Mouse (Mus musculus) adrenal gland, postnatal 10 days (tissue): ENCODE data around the gene BC049715. TPM values are rescaled to one million over a fixed set of nuclear protein-coding genes. Genes with fewer than 3 reads are reported as not detected.
"Not testable (repeated sequence)": the region's sequence is repeated elsewhere in the genome, so short reads cannot be mapped to it uniquely, and the experiment has no call there.

Source experiments
- DNase-seq: peaks from one replicate; pipeline ENCODE4 v3.0.0; 2021; ENCODE audit warnings: mixed read lengths
- long read RNA-seq, 2 experiments: library from polyadenylated mRNA; stranded (forward); transcript quantifications; one replicate each; pipeline ENCODE4 v2.0.0; 2021
- total RNA-seq, 2 experiments: library from RNA; stranded (reverse); gene quantifications; 2 replicates each; pipeline ENCODE4 v1.2.3; 2021

BC049715 gene
- total RNA-seq: under 1 TPM; 0.73 to 0.75 TPM
- long read RNA-seq, experiment 1: 0 reads
- long read RNA-seq, experiment 2: 0 reads

GRCm38 (mm10) chr6:136827516-136827880 is at the start of gene BC049715:
Gene BC049715 (plus strand): TSS chr6:136827626.
- no peak for DNase-seq

- DNase-seq: no peak
These were observed 45.9 kb upstream of the BC049715 start, which contains the start of gene Gucy2c for GRCm38 (mm10) chr6:136781377-136781986. Gene Gucy2c (minus strand): TSS chr6:136781765.

DNA sequence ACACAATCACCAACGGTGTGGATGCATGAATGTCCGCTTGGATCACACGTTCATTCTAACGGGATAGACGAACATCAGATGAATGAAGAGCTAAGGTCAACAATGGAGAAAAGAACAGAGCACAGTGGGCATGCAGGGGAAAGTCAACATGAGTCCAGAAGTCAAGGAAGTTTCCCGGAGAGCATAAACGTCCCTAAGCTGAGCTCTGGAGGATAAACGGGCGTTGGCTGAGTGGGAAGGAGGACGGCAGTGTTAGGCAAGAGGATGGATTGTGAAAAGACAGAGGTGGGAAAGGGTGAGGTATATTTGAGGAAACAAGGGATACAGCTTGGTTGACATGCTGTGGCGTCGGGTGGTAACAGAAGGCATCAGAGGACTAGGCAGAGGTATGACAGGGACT is 45.3 kb upstream of the BC049715 start:
- no peak for DNase-seq

DNA sequence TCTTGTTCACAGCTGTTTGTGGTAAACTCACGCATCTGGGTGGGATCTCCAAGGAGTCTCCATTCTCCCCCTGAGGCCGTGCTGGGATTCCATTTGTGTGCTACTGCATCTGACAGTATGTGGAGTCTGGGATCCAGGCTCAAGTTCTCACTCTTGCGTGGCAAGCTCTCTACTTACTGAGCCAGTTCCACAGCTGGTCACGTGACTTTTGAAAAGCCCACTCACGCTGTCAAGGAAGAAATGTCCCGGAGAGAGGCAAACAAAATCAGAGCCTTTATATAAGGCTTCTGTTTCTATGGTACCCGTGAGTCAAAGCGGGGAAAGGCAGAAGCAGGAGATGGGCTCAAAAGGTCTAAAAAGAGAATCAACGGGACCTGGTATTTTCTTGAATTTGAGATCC is 44.7 kb upstream of the BC049715 start:
- DNase-seq: no peak

DNA sequence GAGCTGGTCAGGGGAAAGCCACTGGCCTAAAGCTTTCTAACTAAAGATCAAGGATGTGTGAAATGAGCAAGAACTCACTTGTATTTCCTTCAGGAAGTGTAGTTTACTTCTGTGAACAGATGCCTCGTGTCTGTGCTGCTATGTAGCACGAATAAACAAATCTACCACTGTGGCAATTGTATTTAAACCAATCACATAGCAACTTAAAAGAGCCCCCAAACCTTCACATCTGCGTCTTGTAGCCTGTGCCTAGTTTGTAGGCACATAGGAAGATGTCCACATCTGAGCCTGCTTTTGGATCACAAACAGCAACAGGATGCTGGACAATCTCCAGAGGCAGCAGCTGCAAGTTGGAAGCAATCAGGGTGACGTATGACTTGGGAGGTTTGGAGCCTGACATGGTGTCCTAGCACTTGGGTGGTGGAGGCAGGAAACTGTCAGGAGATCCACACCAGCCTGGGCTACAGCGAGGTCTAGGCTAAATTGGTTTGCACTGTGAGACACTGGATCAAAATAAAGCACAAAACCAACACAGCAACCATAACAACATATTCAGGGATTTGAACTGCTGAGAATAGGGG is 37.9 kb upstream of the BC049715 start:
- DNase-seq: no peak

DNA sequence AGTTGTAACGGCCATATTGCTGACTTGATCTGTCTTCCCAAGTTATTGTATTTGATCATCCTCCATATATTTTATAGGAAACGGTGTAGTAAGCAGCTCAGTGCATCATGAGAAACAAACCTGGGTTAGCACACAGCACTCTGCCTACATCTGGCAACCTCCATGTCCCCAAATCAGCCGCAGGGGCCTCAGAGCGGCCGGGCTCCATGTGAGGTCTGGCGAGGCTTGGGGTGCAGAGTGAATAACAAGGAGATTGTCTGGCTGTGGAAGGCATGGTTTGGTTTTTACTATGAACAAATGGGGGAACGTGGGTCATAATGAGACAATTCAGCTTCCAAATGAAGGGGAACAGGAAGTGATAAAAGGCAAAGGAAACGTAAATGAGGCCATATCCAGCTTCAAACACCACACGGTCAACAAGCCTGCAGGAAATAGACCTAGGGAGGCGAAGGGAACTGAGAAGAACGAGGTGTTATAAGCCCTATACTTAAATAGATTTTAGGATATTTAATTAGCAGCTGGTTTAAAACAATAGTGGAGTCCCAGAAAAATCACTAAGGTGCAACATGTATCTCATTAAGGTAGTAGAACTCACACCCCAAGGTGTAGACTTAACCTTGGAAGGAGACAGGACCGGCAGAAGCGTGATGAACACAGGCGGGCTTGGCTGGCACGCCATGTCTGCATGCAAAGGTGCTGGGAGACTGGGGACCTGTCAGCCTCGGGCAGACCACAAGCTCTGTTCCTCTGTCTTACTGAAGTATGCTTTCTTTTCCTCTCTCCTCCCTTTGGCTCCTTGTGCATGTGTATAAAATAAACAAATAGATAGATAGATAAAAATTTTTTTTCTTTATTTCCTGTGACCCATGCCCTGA is 34.3 kb upstream of the BC049715 start:
- DNase-seq: no peak

DNA sequence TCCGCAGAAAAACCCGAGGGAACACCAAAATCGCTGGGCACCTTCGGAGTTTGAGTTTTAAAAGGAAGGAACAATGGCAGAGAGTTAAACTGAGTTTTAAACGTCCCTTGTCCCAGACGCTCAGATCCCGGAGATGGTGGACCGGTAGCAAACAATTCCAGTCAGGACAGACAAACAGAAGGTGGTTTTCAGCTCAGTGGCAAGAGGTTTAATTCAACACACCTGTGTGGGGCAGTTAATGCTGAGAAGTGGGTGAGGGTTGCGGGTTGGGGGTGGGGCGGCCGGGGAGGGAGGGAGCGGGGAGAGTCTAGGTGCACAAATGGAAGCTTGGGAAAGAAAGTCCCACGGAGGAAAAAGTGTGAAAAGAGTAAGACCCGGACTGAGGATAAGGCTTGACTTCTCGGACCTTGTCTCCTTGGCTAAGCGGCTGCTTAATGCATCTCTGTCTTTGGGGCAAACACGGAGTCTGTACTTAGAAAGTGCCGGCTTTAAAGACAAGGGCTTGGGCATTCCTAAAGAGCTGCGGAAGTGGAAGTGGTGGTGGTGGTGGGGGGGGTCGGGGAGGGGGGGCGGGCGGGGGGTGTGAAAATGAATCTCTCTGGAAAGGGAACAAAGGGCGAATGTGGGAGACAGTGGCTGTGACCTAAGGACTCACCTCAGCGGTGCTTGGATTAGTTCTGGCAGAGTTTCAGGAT is 33.4 kb upstream of the BC049715 start:
- DNase-seq: no peak

- no peak for DNase-seq
These were observed 32.3 kb upstream of the BC049715 start for GRCm38 (mm10) chr6:136795110-136795509.

GRCm38 (mm10) chr6:136795850-136796249 is 31.6 kb upstream of the BC049715 start:
- DNase-seq: no peak

DNA sequence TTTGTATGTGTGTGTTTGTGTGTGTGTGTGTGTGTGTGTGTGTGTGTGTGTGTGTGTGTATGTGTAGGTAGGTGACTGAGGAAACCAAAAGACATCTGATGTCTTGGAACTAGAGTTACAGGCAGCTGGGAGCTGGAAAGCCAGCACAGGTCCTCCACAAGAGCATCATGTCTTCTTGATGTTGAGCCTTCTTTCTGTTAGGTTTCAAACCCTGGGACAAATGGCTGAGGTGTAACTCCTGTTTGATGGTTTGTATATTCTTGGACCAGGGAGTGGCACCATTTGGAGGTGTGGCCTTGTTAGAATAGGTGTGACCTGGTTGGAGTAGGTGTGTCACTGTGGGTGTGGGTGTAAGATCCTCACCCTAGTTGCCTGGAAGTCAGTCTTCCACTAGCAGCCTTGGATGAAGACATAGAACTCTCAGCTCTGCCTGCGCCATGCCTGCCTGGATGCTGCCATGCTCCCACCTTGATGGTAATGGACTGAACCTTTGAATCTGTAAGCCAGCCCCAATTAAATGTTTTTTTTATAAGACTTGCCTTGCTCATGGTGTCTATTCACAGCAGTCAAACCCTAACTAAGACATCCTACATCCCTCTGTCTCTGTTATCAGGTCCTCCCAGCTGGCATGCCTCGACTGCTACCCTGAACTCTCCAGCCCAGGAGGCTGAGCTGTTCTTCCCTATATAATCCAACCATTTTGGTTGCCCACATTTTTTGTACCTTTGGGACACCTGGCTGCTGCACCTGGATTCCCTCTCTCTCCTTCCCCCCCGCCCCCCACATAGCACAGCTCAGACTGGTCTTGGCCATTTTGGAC is 29.3 kb upstream of the BC049715 start:
- DNase-seq: not testable (repeated sequence)

DNA sequence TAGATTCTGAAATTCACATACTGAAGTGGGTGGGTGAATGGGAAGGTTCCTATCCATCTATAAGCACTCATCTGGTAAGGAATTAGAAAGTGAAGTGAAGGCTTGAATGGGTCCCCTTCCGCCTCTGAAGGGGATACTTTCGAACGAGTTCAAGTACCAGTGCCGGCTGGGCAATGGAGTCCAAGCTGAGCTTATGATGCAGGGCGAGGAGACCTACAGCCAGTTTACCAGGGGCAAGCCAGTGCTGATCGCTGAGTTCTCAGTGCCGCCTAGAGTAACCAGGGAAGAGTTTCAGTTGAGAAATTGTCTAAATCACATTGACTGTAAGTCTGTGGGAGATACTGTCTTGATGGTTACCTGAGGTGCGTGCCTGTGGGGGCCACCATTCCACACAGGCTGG is 26.7 kb upstream of the BC049715 start:
- no peak for DNase-seq

GRCm38 (mm10) chr6:136801274-136801673 is 26.2 kb upstream of the BC049715 start:
- DNase-seq: no peak

DNA sequence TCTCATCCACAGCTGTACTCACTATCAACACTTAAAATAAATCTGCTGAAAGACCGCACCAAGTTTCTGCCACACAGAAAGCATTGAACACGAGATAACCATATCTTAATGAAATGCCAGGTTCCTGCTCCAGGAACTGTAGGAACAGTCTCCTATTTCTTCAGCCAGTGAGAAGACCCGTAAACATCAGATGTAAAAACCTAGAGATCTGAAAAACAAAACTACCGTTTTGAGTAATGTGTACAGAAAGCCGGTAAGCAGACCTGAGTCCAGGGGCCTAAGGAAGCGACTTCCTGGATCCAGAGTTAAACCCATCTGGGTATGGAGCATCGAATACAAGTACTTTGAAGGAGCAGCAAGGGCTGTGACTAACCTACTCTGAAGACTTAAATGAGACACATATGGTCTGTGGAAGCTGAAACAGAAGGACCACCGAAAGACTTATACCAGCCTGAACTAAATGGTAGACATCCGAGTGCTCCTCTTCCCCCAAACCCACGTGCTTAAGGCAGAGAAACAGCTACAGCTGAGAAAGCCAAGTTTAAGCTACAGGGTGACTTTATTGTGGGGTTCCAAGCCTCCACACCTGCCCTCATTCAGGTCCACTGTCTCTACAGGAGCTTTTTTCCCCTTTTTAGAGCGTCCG is 24.2 kb upstream of the BC049715 start:
- no peak for DNase-seq

DNA sequence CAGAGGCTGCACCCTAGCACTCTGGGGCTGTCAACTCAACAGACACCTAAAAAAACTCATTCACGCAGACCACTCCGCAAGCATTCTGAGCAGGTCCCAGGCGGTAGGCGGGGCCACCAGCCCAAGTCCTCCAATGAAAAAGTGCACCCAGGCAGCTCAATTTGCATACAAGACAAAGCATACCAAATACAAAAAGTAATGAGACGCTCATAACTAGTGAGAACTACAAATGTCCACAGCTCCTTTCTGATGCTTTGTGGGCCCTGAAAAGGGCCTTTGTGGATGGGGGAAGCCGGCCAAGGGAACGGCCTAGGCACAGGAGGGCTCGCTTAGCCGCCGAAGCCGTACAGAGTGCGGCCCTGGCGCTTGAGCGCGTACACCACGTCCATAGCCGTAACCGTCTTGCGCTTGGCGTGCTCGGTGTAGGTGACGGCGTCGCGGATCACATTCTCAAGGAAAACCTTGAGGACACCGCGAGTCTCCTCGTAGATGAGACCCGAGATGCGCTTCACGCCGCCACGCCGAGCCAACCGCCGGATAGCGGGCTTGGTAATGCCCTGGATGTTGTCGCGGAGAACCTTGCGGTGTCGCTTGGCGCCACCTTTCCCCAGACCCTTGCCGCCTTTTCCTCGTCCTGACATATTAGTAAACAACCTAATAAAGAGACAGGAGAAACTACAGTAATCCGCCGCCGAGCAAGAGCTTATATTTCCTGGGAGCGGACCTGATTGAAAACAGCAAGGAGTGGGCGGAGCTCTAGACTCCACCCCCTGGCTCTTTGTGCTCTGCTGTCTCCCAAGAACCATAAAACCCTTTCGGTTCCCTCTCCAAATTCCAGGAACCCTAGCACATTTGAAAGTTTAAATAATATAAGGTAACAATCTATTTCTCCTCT is 23.4 kb upstream of the BC049715 start, which contains the start of gene Hist4h4:
Gene Hist4h4 (minus strand): TSS at position 677 of the 895 bp plus-strand sequence.
- DNase-seq: peak; percentile 98

DNA sequence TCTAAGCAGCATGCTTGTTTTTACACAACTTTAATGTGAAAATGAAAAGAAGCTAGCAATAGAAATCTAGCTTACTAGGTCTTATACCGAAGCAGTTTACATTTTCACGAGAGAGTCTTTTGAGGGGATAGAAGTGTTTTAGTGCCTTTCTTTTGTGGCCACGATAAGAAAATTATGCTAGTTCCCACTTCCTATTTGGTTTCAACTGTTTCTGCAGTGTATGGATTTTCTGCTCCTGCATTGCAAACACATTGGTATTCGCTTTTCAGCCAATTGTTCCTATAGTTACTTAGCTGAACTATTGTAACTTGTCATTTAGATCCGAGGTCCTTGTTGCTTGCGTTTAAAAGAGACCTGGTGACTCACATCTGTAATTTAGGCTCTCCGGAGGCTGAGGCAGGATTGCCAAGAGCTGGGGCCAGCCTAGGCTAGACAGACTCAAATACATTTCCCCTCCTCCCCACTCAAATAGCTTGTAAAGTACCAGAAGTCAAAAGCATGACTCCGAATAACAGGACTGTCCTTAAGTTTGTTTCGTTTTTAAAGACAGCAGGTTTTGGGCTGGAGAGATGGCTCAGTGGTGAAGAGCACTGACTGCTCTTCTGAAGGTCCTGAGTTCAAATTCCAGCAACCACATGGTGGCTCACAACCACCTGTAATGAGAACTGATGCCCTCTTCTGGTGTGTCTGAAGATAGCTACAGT is 22.6 kb upstream of the BC049715 start:
- no peak for DNase-seq

DNA sequence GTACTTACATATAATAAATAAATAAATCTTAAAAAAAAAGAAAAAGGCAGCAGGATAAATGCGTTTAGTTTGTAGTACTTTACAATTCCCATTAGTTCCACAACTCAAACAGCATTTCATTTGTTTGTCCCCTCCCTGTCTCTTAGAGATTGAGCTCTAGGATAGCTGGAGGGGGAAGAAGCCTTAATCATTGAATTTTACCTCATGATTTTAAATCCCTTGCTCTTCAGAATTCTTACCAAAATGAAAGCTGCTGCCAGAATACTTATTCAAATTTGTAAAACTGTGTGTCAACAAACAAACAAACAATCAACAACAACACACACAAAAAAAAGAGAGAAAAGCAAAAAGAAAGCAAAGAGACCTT is 22.0 kb upstream of the BC049715 start:
- DNase-seq: no peak

GRCm38 (mm10) chr6:136806819-136807218 is 20.6 kb upstream of the BC049715 start:
- DNase-seq: no peak

DNA sequence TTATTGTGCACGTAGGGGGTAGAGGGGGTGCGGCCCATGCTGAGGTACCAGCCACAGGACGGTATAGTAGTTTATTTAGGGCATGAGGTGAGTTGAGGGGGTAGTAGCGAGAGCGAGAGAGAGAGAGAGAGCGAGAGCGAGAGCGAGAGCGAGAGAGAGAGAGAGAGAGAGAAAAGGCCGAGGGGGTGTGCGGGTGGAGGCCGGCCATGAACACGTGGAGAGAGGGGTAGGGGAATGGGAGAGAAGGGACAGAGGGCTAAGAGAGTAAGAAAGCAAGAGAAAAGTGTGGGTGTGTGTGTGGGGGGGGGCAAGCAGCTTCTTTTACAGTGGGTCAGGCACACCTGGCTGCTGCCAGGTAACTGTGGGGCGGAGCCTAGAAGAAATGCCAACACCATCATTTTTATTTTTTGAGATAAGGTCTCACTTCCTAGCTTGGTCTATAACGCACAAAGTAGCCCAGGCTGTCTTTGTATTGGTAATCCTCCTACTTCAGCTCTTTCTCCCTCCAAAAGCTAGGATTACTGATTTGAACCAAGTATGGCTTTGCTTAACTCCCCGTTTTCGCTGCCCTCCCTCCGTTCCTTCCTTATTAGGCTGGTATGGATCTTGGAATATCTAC is 19.9 kb upstream of the BC049715 start:
- no peak for DNase-seq

- peak; percentile 99 for DNase-seq
These were observed 19.4 kb upstream of the BC049715 start, which contains the start of gene H2afj for GRCm38 (mm10) chr6:136808014-136808417. Gene H2afj (plus strand): TSS chr6:136808244.
